Mouse (Mus musculus) CH12.LX (cell line): ENCODE measurements at regions not wholly inside any gene's neighbourhood (a gene's known extent, or its start where the extent isn't known, plus 50 kb on each side); places are given as distances from the start of the nearest gene placed in this dataset.

Source experiments
- DNase-seq: peaks from one replicate; pipeline ENCODE4 v3.0.0-alpha.2; 2013; ENCODE audit errors: extremely low read depth
- H3K27ac ChIP-seq: 2 replicates; pipeline ENCODE4 v1.5.1; 2012; ENCODE audit warnings: low read depth, mild to moderate bottlenecking, control low read depth, moderate library complexity; ENCODE audit not compliant: insufficient read depth
- H3K27me3 ChIP-seq: replicated peaks from 2 replicates; pipeline ENCODE3; 2012; ENCODE audit warnings: inconsistent platforms
- H3K36me3 ChIP-seq, 2 experiments: replicated peaks in 1 of 2; 2 replicates each; pipeline versions ENCODE3 to v1.6.1; 2012; ENCODE audit warnings: inconsistent platforms in 1 of 2, low read length in 1 of 2, mild to moderate bottlenecking in 1 of 2, mixed read lengths in 1 of 2, moderate library complexity in 1 of 2; ENCODE audit not compliant: control insufficient read depth in 1 of 2, insufficient read depth in 1 of 2
- H3K4me1 ChIP-seq, 2 experiments: 2 replicates each; pipeline ENCODE4 v1.6.1; 2012; ENCODE audit warnings: inconsistent platforms in 1 of 2, moderate library complexity in 1 of 2; ENCODE audit not compliant: insufficient read depth in 2 of 2, control insufficient read depth in 1 of 2
- H3K4me2 ChIP-seq: 2 replicates; pipeline ENCODE4 v1.6.1; 2012; ENCODE audit warnings: low read depth, mild to moderate bottlenecking, control low read depth; ENCODE audit not compliant: poor library complexity, insufficient read depth, severe bottlenecking
- H3K4me3 ChIP-seq, 3 experiments: fragments of 150-350 bp in 1 of 3; sonication (generic) in 1 of 3; replicated peaks in 1 of 3; 2 replicates each; pipeline versions ENCODE3 to v1.5.1; 2011 to 2012; ENCODE audit warnings: low read depth in 2 of 3, low read length in 2 of 3, mild to moderate bottlenecking in 2 of 3, moderate library complexity in 2 of 3, control low read depth in 1 of 3, improper control_type of control experiment in 1 of 3, inconsistent platforms in 1 of 3, mixed read lengths in 1 of 3; ENCODE audit not compliant: poor library complexity in 1 of 3
- H3K79me2 ChIP-seq: replicated peaks from 2 replicates; pipeline ENCODE4 v1.6.1; 2012; ENCODE audit warnings: mild to moderate bottlenecking, moderate library complexity; ENCODE audit not compliant: control insufficient read depth, poor library complexity, insufficient read depth, severe bottlenecking; ENCODE audit errors: extremely low read depth
- H3K9ac ChIP-seq: 2 replicates; pipeline ENCODE4 v1.6.1; 2012; ENCODE audit warnings: low read depth, mild to moderate bottlenecking, control low read depth, moderate library complexity; ENCODE audit not compliant: insufficient read depth
- H3K9me3 ChIP-seq: replicated peaks from 2 replicates; pipeline ENCODE3; 2012; ENCODE audit warnings: low read length, inconsistent platforms, mixed read lengths
- BHLHE40 ChIP-seq: IDR thresholded peaks from 2 replicates; pipeline ENCODE4 v1.6.1; 2011; ENCODE audit warnings: mild to moderate bottlenecking, low read depth, low read length, improper control_type of control experiment
- CHD1 ChIP-seq: IDR thresholded peaks from 2 replicates; pipeline ENCODE4 v1.6.1; 2012; ENCODE audit warnings: low read depth, low read length, improper control_type of control experiment, inconsistent platforms
- CTCF ChIP-seq, 2 experiments: IDR thresholded peaks in 1 of 2; conservative IDR thresholded peaks in 1 of 2; 2 replicates each; pipeline ENCODE4 v1.5.1; 2011 to 2012; ENCODE audit warnings: low read depth in 2 of 2, low read length in 2 of 2, improper control_type of control experiment in 1 of 2, inconsistent platforms in 1 of 2, mild to moderate bottlenecking in 1 of 2, moderate library complexity in 1 of 2
- E2F4 ChIP-seq: IDR thresholded peaks from 2 replicates; pipeline ENCODE4 v1.6.1; 2011; ENCODE audit warnings: low read depth, low read length, improper control_type of control experiment; ENCODE audit not compliant: insufficient replicate concordance
- ELF1 ChIP-seq: IDR thresholded peaks from 2 replicates; pipeline ENCODE4 v1.6.1; 2014; ENCODE audit warnings: low read depth, mild to moderate bottlenecking, inconsistent platforms, low read length, improper control_type of control experiment
- GABPA ChIP-seq: IDR thresholded peaks from 2 replicates; pipeline ENCODE4 v1.6.1; 2012; ENCODE audit warnings: low read depth, low read length, improper control_type of control experiment, inconsistent platforms; ENCODE audit not compliant: insufficient replicate concordance
- HCFC1 ChIP-seq: IDR thresholded peaks from 2 replicates; pipeline ENCODE4 v1.6.1; 2012; ENCODE audit warnings: low read depth, mild to moderate bottlenecking, inconsistent platforms, low read length, improper control_type of control experiment
- IRF4 ChIP-seq: IDR thresholded peaks from 2 replicates; pipeline ENCODE4 v1.6.1; 2014; ENCODE audit warnings: low read depth, mild to moderate bottlenecking, inconsistent platforms, low read length, improper control_type of control experiment
- JUND ChIP-seq: conservative IDR thresholded peaks from 2 replicates; pipeline ENCODE4 v1.6.1; 2011; ENCODE audit warnings: low read depth, low read length, improper control_type of control experiment
- KAT2A ChIP-seq: IDR thresholded peaks from 2 replicates; pipeline ENCODE4 v1.6.1; 2012; ENCODE audit warnings: low read length, improper control_type of control experiment, inconsistent platforms; ENCODE audit not compliant: insufficient replicate concordance
- MAZ ChIP-seq: IDR thresholded peaks from 2 replicates; pipeline ENCODE4 v1.6.1; 2012; ENCODE audit warnings: low read depth, mild to moderate bottlenecking, inconsistent platforms, low read length, improper control_type of control experiment, moderate library complexity
- MXI1 ChIP-seq: IDR thresholded peaks from 2 replicates; pipeline ENCODE4 v1.6.1; 2011; ENCODE audit warnings: mild to moderate bottlenecking, low read depth, low read length, improper control_type of control experiment
- NRF1 ChIP-seq: IDR thresholded peaks from 2 replicates; pipeline ENCODE4 v1.6.1; 2014; ENCODE audit warnings: low read depth, mild to moderate bottlenecking, inconsistent platforms, low read length, improper control_type of control experiment, moderate library complexity
- RAD21 ChIP-seq: IDR thresholded peaks from 2 replicates; pipeline ENCODE4 v1.6.1; 2011; ENCODE audit warnings: low read depth, mild to moderate bottlenecking, low read length, improper control_type of control experiment, moderate library complexity
- SIN3A ChIP-seq: IDR thresholded peaks from 2 replicates; pipeline ENCODE4 v1.6.1; 2012; ENCODE audit warnings: low read length, improper control_type of control experiment, inconsistent platforms
- SMC3 ChIP-seq: IDR thresholded peaks from 2 replicates; pipeline ENCODE4 v1.6.1; 2011; ENCODE audit warnings: low read depth, low read length, improper control_type of control experiment
- TCF12 ChIP-seq: IDR thresholded peaks from 2 replicates; pipeline ENCODE4 v1.6.1; 2014; ENCODE audit warnings: low read depth, mild to moderate bottlenecking, inconsistent platforms, low read length, improper control_type of control experiment
- USF1 ChIP-seq: IDR thresholded peaks from 2 replicates; pipeline ENCODE4 v1.6.1; 2014; ENCODE audit warnings: low read depth, mild to moderate bottlenecking, inconsistent platforms, low read length, improper control_type of control experiment
- USF2 ChIP-seq: conservative IDR thresholded peaks from 2 replicates; pipeline ENCODE4 v1.6.1; 2011; ENCODE audit warnings: low read depth, low read length, improper control_type of control experiment
- ZC3H11A ChIP-seq: IDR thresholded peaks from 2 replicates; pipeline ENCODE4 v1.6.1; 2012; ENCODE audit warnings: low read depth, mild to moderate bottlenecking, inconsistent platforms, low read length, improper control_type of control experiment
- ZKSCAN1 ChIP-seq: IDR thresholded peaks from 2 replicates; pipeline ENCODE4 v1.6.1; 2012; ENCODE audit warnings: low read depth, inconsistent platforms, low read length, improper control_type of control experiment, borderline replicate concordance
- ZMIZ1 ChIP-seq: IDR thresholded peaks from 2 replicates; pipeline ENCODE4 v1.6.1; 2012; ENCODE audit warnings: low read depth, mild to moderate bottlenecking, inconsistent platforms, low read length, improper control_type of control experiment
- ZNF384 ChIP-seq: IDR thresholded peaks from 2 replicates; pipeline ENCODE4 v1.6.1; 2012; ENCODE audit warnings: low read depth, low read length, improper control_type of control experiment, inconsistent platforms
- dilution Hi-C: fragments of 300-500 bp; cut with MboI; formaldehyde crosslinking; loops from 2 replicates; pipeline ENCODE4 v1.14.3; 2020; ENCODE audit warnings: low sequenced_read_pairs; ENCODE audit not compliant: extremely low pct_unique_long_range_greater_than_20kb, extremely low pct_ligation_motif_present
- in situ Hi-C: fragments of 300-500 bp; cut with MboI; formaldehyde crosslinking; loops from 3 replicates; pipeline ENCODE4 v1.14.3; 2019; ENCODE audit warnings: low sequenced_read_pairs, low pct_ligation_motif_present, low pct_unique_long_range_greater_than_20kb, mixed read lengths

- dilution Hi-C loops, result no loop called here
- Histone ChIP-seq H3K9ac (no peak overlapping the region), H3K27ac (no peak overlapping the region), H3K4me2 (no peak overlapping the region), H3K79me2 (no peaks in the 10 kb centered on the region), H3K4me1 (no peaks in the 10 kb centered on the region), H3K9me3 (peaks cover 30% of the 10 kb centered on the region), H3K36me3 (no peaks in the 10 kb centered on the region), H3K4me3 (no peak overlapping the region), H3K27me3 (no peaks in the 10 kb centered on the region)
- DNase-seq, result no peak
- TF ChIP-seq ZC3H11A (no peak), IRF4 (no peak), ZKSCAN1 (no peak), GABPA (no peak), ZMIZ1 (no peak), BHLHE40 (no peak), MXI1 (no peak), SIN3A (no peak), TCF12 (no peak)
- in situ Hi-C loops, result no loop called here
These were observed 144.4 kb upstream of the Thumpd2 start for GRCm38 (mm10) chr17:81209323-81209722.

DNA sequence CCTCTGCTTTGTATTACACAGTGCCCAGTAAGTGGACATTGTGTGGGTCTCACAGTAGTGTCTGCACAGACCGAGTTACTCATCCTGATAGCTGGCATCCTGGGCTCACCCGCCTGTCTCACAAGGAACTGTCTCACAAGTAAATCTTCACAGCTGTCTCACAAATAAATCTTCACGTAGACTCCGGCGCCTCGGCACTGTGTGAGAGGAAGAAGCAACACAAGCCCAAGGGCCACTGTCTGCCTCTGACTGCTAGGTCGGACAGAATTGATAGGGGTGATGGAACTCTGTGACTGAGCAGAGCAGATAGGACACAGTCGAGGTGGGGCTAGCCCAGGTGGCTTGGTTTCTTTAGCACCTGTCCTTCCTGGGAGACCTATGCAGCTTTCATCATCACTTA, 136.2 kb upstream of the Thumpd2 start:
- H3K4me2 ChIP-seq, result no peak overlapping the region
- no peaks in the 10 kb centered on the region for H3K36me3 ChIP-seq
- no peak for DNase-seq
- no peaks in the 10 kb centered on the region for H3K4me1 ChIP-seq
- dilution Hi-C loops (no loop called here), in situ Hi-C loops (no loop called here)
- H3K9ac ChIP-seq, result no peak overlapping the region
- H3K27me3 ChIP-seq, result peaks cover 2% of the 10 kb centered on the region
- no peaks in the 10 kb centered on the region for H3K79me2 ChIP-seq
- H3K27ac ChIP-seq, result no peak overlapping the region
- TF ChIP-seq E2F4 (no peak), MAZ (no peak), CTCF (conservative IDR thresholded peaks at IDR 0.05 in 1 of 2, IDR thresholded peaks at IDR 0.05 in 1 of 2; ENCODE audit: low read depth in 2 of 2, low read length in 2 of 2) (no peak), ZNF384 (no peak), SIN3A (no peak), SMC3 (no peak)
- no peak overlapping the region for H3K4me3 ChIP-seq
- H3K9me3 ChIP-seq, result peaks cover 10% of the 10 kb centered on the region

DNA sequence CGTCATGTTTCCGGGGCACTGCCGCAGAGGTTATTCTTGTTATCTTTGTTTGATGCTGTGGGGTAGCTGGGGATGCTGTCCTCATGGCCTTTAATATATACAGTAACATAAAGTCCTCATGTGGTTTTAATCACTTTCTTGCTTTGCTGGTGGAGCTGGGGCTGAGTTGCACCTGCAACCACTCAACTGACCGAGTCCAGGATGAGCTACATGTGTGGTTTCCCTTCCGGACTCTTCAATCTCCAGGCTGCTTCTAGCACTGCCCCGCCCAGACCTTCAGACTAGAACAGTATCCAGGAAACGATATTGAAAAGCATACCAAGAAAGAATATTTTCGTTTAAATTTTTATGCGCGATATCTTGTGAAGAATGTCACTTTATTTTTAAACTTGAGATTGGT, 129.1 kb upstream of the Thumpd2 start:
- H3K4me2 ChIP-seq, result no peak overlapping the region
- no peak for DNase-seq
- TF ChIP-seq HCFC1, result no peak
- TF ChIP-seq CTCF (conservative IDR thresholded peaks at IDR 0.05 in 1 of 2, IDR thresholded peaks at IDR 0.05 in 1 of 2; ENCODE audit: low read depth in 2 of 2, low read length in 2 of 2), result no peak
- no peak for TF ChIP-seq ZNF384
- no peak for TF ChIP-seq JUND
- no peak for TF ChIP-seq RAD21
- TF ChIP-seq USF2, result no peak
- TF ChIP-seq NRF1, result no peak
- TF ChIP-seq CHD1, result no peak
- no peak for TF ChIP-seq ELF1
- no peak for TF ChIP-seq ZC3H11A
- no peak for TF ChIP-seq TCF12
- TF ChIP-seq SMC3, result no peak
- TF ChIP-seq KAT2A, result no peak
- no peak for TF ChIP-seq BHLHE40
- TF ChIP-seq USF1, result no peak
- no peak overlapping the region for H3K4me3 ChIP-seq
- dilution Hi-C loops, result no loop called here
- no peaks in the 10 kb centered on the region for H3K79me2 ChIP-seq
- H3K4me1 ChIP-seq, result no peaks in the 10 kb centered on the region
- no peak overlapping the region for H3K9ac ChIP-seq
- H3K27me3 ChIP-seq, result peaks cover 2% of the 10 kb centered on the region
- no peaks in the 10 kb centered on the region for H3K9me3 ChIP-seq
- in situ Hi-C loops, result loop anchor here (25.0 kb wide), 1 partner anchor 1768 kb away; no protein-coding TSS in a partner anchor
- no peaks in the 10 kb centered on the region for H3K36me3 ChIP-seq
- no peak overlapping the region for H3K27ac ChIP-seq
